Mouse (Mus musculus) hindbrain, embryonic 11.5 days (tissue): ENCODE results near the gene Gm10203. TPM values are rescaled to one million over a fixed set of nuclear protein-coding genes. Genes with fewer than 3 reads are reported as not detected.
A peak's percentile ranks its signal among the peaks of the same experiment; 100 is the strongest.

Experiments used
- ATAC-seq: fragments of 200-750 bp; cut with Nextera tagmentation; 2 replicates; pipeline ENCODE4 v1.8.0; 2017; ENCODE audit warnings: mild to moderate bottlenecking, moderate TSS enrichment, moderate library complexity; ENCODE audit not compliant: low FRiP score
- DNase-seq: peaks from one replicate; pipeline ENCODE4 v3.0.0-alpha.2; 2015; ENCODE audit warnings: low spot score
- H3K27ac ChIP-seq: fragments of 300-500 bp; sonication (generic); 2 replicates; pipeline ENCODE4 v1.5.1; 2014; ENCODE audit warnings: mild to moderate bottlenecking, low read depth, low read length
- H3K27me3 ChIP-seq: fragments of 300-500 bp; sonication (generic); 2 replicates; pipeline ENCODE4 v1.6.1; 2014; ENCODE audit warnings: mild to moderate bottlenecking, low read length, moderate library complexity, mixed read lengths; ENCODE audit not compliant: control insufficient read depth, insufficient read depth
- H3K36me3 ChIP-seq: fragments of 300-500 bp; sonication (generic); 2 replicates; pipeline ENCODE4 v1.6.1; 2014; ENCODE audit warnings: mild to moderate bottlenecking, low read length, moderate library complexity, mixed read lengths; ENCODE audit not compliant: control insufficient read depth, insufficient read depth
- H3K4me1 ChIP-seq: fragments of 300-500 bp; sonication (generic); replicated peaks from 2 replicates; pipeline ENCODE4 v1.6.1; 2014; ENCODE audit warnings: low read length, mixed read lengths; ENCODE audit not compliant: control insufficient read depth, insufficient read depth
- H3K4me2 ChIP-seq: fragments of 300-500 bp; sonication (generic); replicated peaks from 2 replicates; pipeline ENCODE4 v1.6.1; 2014; ENCODE audit warnings: mild to moderate bottlenecking, low read depth, low read length
- H3K4me3 ChIP-seq: fragments of 300-500 bp; sonication (generic); 2 replicates; pipeline ENCODE4 v1.5.1; 2014; ENCODE audit warnings: low read depth, low read length
- H3K9ac ChIP-seq: fragments of 300-500 bp; sonication (generic); 2 replicates; pipeline ENCODE4 v1.6.1; 2014; ENCODE audit warnings: low read depth, low read length
- H3K9me3 ChIP-seq: fragments of 300-500 bp; sonication (generic); 2 replicates; pipeline ENCODE4 v1.6.1; 2016; ENCODE audit warnings: low read length; ENCODE audit not compliant: control insufficient read depth
- WGBS: fragments of 180-500 bp; shearing (Covaris S2); extraction: QIAGEN DNeasy Blood & Tissue Kit; methylation state at CpG from one replicate; pipeline ENCODE4 v1.1.7; 2014; 5-methylcytosine and 5-hydroxymethylcytosine counted together
- polyA plus RNA-seq: library from polyadenylated mRNA; unstranded; fragments of >200 nt; fragmentation: Nextera tagmentation; extraction: Ambion mirVana; gene quantifications from 2 replicates; pipeline ENCODE4 v1.2.1, GENCODE M21; 2014

Gm10203 gene
- polyA plus RNA-seq, 1 experiment from 2014 or later: not detected

DNA sequence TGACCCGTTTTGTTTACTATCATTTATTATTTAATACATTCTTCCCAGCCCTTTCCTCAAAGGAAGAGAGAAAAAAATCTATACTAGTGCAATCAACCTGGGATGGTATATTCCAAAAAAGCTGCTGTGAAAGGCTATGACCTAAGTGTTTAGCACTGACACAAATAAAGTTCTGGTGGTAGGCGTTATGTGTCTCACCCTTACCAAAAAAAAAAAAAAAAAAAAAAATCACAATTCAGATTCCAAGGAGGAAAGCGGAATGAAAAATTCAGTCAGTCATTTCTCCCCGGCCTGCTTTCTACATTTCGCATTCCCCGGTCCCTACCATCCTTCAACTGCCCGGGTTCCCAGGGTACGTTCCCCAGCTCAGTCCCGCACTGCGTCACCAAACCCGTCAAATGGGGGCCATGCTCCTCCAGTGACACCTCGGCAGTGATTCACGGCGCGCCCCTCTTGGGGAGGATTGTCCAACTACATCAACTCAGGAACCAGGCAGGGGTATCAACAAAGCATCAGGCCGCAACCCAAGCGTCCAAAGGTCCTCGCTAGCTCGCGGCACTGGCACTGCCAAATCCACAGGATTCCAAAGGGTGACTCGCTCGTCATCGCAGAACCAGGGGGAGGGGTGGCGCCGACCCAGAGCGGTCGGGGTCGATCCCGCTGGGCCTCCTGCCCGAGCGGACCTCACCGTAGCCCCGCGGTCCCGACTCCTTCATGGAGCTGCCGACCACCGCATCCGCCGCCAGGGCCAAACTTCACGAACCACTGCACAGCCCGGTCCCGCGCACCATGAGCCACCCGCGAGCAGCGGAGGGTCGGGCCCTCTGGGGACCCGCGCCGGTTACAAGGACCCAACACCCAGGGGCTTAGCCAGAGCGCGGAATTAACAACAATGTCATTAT lies 29.5 kb upstream of the Gm10203 start:
- Histone ChIP-seq H3K4me1 (0 out of 2 replicates have a peak, but pooled peaks cover 2% of the 10 kb centered on the region), H3K9me3 (no peaks in the 10 kb centered on the region), H3K4me2 (peak overlapping the region; percentile 71), H3K9ac (peak overlapping the region; percentile 93), H3K27ac (peak overlapping the region; percentile 96), H3K4me3 (peak overlapping the region; percentile 83), H3K36me3 (no peaks in the 10 kb centered on the region), H3K27me3 (no peaks in the 10 kb centered on the region)
- WGBS: 2% methylated on average over 52 of the region's 52 CpGs
- peak; percentile 78 for DNase-seq
- peak; percentile 70 for ATAC-seq

DNA sequence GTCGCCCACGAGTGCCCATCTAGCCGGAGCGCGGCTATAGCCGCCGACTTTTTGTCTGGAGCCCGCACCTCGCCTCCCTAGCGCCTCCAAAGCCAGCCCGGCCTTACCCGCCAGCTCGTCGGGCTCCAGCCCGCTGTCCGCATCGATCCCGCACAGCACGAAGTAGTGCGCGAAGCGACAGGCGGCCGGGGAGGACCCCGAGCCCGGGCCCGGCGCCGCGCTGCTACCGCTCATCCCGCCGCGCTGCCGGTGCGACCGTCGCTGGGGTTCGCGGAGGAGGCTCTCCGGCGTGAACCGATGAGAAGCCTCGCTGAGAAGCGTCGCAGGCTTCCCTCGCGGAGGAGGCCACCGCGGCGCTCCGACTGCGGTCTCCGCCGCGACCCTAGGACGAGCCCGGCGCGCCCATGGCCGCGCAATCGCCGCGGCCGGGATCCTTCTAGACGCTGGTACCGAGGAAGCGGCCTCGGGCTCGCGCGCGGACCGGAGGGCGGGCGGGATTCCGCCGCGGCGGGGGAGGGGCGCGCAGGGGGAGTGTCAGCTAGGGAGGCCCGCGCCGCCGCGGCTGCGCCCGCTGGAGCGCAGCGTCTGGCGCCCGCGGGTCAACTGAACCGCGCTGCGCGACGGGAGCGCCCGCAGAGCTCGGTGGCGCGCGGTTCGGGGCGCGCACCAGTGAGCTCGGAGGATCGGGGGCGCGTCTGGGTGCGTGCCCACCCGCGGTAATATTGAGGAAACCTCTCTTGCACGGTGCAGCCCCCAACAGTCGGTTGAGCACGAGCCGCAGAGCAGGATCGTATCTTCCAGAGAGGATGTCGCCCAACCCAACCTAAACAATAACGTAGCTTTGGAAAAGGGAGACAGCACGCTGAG lies 28.7 kb upstream of the Gm10203 start, which contains the start of gene Dennd5b:
Gene Dennd5b (minus strand): TSS at position 605 of the 867 bp plus-strand sequence.
- H3K27ac ChIP-seq: peak within 1 kb of the TSS; percentile 96
- H3K4me3 ChIP-seq: peak within 1 kb of the TSS; percentile 83
- no peaks in the 10 kb centered on the region for H3K27me3 ChIP-seq
- peak within 1 kb of the TSS; percentile 93 for H3K9ac ChIP-seq
- peak within 1 kb of the TSS; percentile 71 for H3K4me2 ChIP-seq
- peak; percentile 92 for ATAC-seq
- H3K9me3 ChIP-seq: no peaks in the 10 kb centered on the region
- 0 out of 2 replicates have a peak, but pooled peaks cover 2% of the 10 kb centered on the region for H3K4me1 ChIP-seq
- no peaks in the 10 kb centered on the region for H3K36me3 ChIP-seq
- WGBS: under 1% methylated on average over 86 of the region's 124 CpGs
- DNase-seq: peak; percentile 89

DNA sequence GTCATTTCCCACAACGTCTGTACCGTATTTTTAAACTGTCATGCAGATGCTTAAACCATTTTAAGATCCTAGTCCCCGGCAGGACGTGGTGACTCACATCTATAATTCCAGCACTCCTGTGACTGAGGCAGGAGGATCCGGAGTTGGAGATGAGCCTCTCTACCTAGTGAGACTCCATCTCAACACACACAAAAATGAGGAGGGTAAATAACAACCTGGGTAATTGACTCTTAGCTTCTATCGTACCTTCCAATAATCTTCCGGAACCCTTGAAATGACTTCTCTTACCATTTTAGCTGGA lies 28.1 kb upstream of the Gm10203 start:
- peak overlapping the region; percentile 71 for H3K4me2 ChIP-seq
- WGBS: 15% methylated on average over 7 of the region's 7 CpGs
- no peaks in the 10 kb centered on the region for H3K9me3 ChIP-seq
- H3K27ac ChIP-seq: peak overlapping the region; percentile 96
- peak overlapping the region; percentile 83 for H3K4me3 ChIP-seq
- H3K36me3 ChIP-seq: no peaks in the 10 kb centered on the region
- ATAC-seq (peak; percentile 26), DNase-seq (no peak)
- no peaks in the 10 kb centered on the region for H3K27me3 ChIP-seq
- peak overlapping the region; percentile 93 for H3K9ac ChIP-seq
- 0 out of 2 replicates have a peak, but pooled peaks cover 2% of the 10 kb centered on the region for H3K4me1 ChIP-seq

GRCm38 (mm10) chr6:149103451-149103850 lies 26.5 kb upstream of the Gm10203 start:
- DNase-seq (no peak), ATAC-seq (no peak)
- no peaks in the 10 kb centered on the region for H3K27me3 ChIP-seq
- no peak overlapping the region for H3K9ac ChIP-seq
- H3K4me1 ChIP-seq: 0 out of 2 replicates have a peak, but pooled peaks cover 2% of the 10 kb centered on the region
- no peak overlapping the region for H3K27ac ChIP-seq
- no peaks in the 10 kb centered on the region for H3K36me3 ChIP-seq
- WGBS: 95% methylated on average over 1 of the region's 1 CpGs
- H3K4me3 ChIP-seq: no peak overlapping the region
- no peaks in the 10 kb centered on the region for H3K9me3 ChIP-seq
- no peak overlapping the region for H3K4me2 ChIP-seq

DNA sequence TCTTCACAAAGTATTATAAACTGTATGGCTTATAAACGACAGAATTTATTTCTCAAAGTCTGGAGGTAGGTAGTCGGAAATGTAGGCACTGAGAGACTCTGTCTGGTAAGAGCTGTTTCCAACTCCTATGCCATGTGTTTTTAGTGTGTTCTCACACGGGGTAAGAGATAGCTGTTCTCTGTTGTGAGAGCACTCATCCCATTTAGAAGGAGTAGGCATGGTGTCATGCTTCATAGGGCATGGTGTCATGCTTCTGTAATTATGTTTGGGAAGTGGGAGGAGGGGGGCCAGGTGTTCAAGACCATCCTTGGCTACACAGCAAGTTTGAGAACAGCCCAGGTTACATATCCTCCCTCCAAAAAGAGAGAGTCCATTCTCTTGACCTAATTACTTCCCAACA lies 22.4 kb upstream of the Gm10203 start:
- no peaks in the 10 kb centered on the region for H3K9me3 ChIP-seq
- H3K27me3 ChIP-seq: no peaks in the 10 kb centered on the region
- no peak overlapping the region for H3K27ac ChIP-seq
- H3K9ac ChIP-seq: no peak overlapping the region
- no peak overlapping the region for H3K4me2 ChIP-seq
- ATAC-seq: no peak
- H3K4me1 ChIP-seq: no peaks in the 10 kb centered on the region
- H3K36me3 ChIP-seq: no peaks in the 10 kb centered on the region
- H3K4me3 ChIP-seq: no peak overlapping the region
- WGBS: 78% methylated on average over 3 of the region's 3 CpGs
- DNase-seq: no peak

- no peak overlapping the region for H3K4me3 ChIP-seq
- no peaks in the 10 kb centered on the region for H3K4me1 ChIP-seq
- no peak overlapping the region for H3K4me2 ChIP-seq
- 81% methylated on average over 2 of the region's 2 CpGs for WGBS
- DNase-seq: no peak
- no peaks in the 10 kb centered on the region for H3K27me3 ChIP-seq
- no peak overlapping the region for H3K9ac ChIP-seq
- no peak for ATAC-seq
- H3K9me3 ChIP-seq: no peaks in the 10 kb centered on the region
- H3K27ac ChIP-seq: no peak overlapping the region
- H3K36me3 ChIP-seq: no peaks in the 10 kb centered on the region
These were observed 21.1 kb upstream of the Gm10203 start for GRCm38 (mm10) chr6:149108909-149109308.

DNA sequence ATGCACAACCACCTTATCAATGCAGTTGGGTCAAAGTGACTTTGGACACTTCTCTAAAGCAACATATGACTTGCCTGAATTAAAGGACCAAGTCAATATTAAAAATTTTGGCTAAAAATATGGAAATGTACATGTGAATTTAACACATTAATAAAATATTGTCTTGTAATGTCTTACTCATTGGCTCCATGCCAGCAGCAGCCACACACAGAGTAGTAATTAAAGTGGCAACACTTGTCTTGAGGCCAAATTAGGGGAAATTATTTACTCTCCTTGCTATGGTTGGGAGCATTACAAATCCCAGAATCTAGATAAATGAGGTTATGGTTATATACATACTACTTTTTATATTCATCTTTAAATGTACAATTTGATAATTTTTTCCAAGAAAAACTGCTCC lies 13.0 kb upstream of the Gm10203 start:
- DNase-seq (no peak), ATAC-seq (no peak)
- Histone ChIP-seq H3K9ac (no peak overlapping the region), H3K27ac (no peak overlapping the region), H3K4me1 (no peaks in the 10 kb centered on the region), H3K27me3 (no peaks in the 10 kb centered on the region), H3K4me2 (no peak overlapping the region), H3K9me3 (no peaks in the 10 kb centered on the region), H3K4me3 (no peak overlapping the region), H3K36me3 (no peaks in the 10 kb centered on the region)

GRCm38 (mm10) chr6:149118935-149119334 lies 11.0 kb upstream of the Gm10203 start:
- no peak overlapping the region for H3K9ac ChIP-seq
- no peaks in the 10 kb centered on the region for H3K4me1 ChIP-seq
- no peaks in the 10 kb centered on the region for H3K27me3 ChIP-seq
- no peak overlapping the region for H3K27ac ChIP-seq
- H3K4me3 ChIP-seq: no peak overlapping the region
- 57% methylated on average over 2 of the region's 2 CpGs for WGBS
- H3K36me3 ChIP-seq: no peaks in the 10 kb centered on the region
- ATAC-seq: no peak
- DNase-seq: no peak
- no peaks in the 10 kb centered on the region for H3K9me3 ChIP-seq
- no peak overlapping the region for H3K4me2 ChIP-seq
